Mouse (Mus musculus): ENCODE data around the gene Notch2.

GRCm38 (mm10) chr3:98051407-98051968 is 38.2 kb downstream of the Notch2 start:
- no peak for TF ChIP-seq CTCF (IDR thresholded peaks at IDR 0.05; ENCODE audit: control insufficient read depth, insufficient read depth, insufficient replicate concordance, low read depth, low read length)
- TF ChIP-seq POLR2A (IDR thresholded peaks at IDR 0.05; ENCODE audit: control insufficient read depth, low read depth, low read length), result no peak

Data from testis, adult 2 months (tissue).